14 mouse cellular contexts compared by ENCODE assay signal in genomic region chr11:113779680-113780041, GRCm38 (mm10). TPM values are rescaled to one million over a fixed set of nuclear protein-coding genes. Genes with fewer than 3 reads are reported as not detected.
DNase-seq lines count a peak whose midpoint lies in the region; ATAC-seq and TF ChIP-seq lines count a peak whose summit lies in the region.
"Had no signal": no experiment of that assay in that cellular context is flagged by ENCODE, and none has a peak within 500 bp of the region (broad histone marks: within the 10 kb centered on the region; RNA-seq: fewer than 3 reads in every experiment).

No protein-coding gene starts in this region.

- no peak for TF ChIP-seq EP300 in stomach, postnatal 0 days (optimal IDR thresholded peaks at IDR 0.05)

- H3K9me3 ChIP-seq in forebrain, embryonic 11.5 days (ENCODE audit: control insufficient read depth, low read length) = no peaks in the 10 kb centered on the region
- no peaks in the 10 kb centered on the region for H3K9me3 ChIP-seq in forebrain, postnatal 0 days (ENCODE audit: low read length)
- H3K9me3 ChIP-seq in kidney, embryonic 14.5 days (ENCODE audit: control insufficient read depth, low read length) = no peaks in the 10 kb centered on the region
- no peaks in the 10 kb centered on the region for H3K9me3 ChIP-seq in stomach, embryonic 14.5 days (ENCODE audit: control insufficient read depth, low read depth, low read length)
- no peaks in the 10 kb centered on the region for H3K9me3 ChIP-seq in stomach, postnatal 0 days (ENCODE audit: control insufficient read depth, low read length)
- H3K9me3 ChIP-seq: neural tube, embryonic 13.5 days had no signal

- H3K27ac ChIP-seq in forebrain, embryonic 11.5 days (ENCODE audit: low read depth, low read length) = no peak overlapping the region
- no peak overlapping the region for H3K27ac ChIP-seq in forebrain, postnatal 0 days (ENCODE audit: low read depth, low read length)
- H3K27ac ChIP-seq in kidney, embryonic 14.5 days (ENCODE audit: low read depth, low read length) = peak overlapping the region; percentile 76; the same call in 1 of the 2 replicates
- H3K27ac ChIP-seq in stomach, embryonic 14.5 days (ENCODE audit: low read length) = peak overlapping the region; percentile 6; the same call in 1 of the 2 replicates
- no peak overlapping the region; the same call in 1 of the 2 replicates for H3K27ac ChIP-seq in stomach, postnatal 0 days (replicated peaks)
- H3K27ac ChIP-seq: macrophage had no signal

- peak overlapping the region; percentile 13 for H3K4me2 ChIP-seq in forebrain, embryonic 11.5 days (ENCODE audit: low read depth, low read length, severe bottlenecking)
- H3K4me2 ChIP-seq in forebrain, postnatal 0 days (ENCODE audit: low read depth) = no peak overlapping the region
- no peak overlapping the region for H3K4me2 ChIP-seq in kidney, embryonic 14.5 days (replicated peaks; ENCODE audit: low read depth, low read length)
- no peak overlapping the region for H3K4me2 ChIP-seq in stomach, embryonic 14.5 days (replicated peaks; ENCODE audit: low read depth, low read length)
- no peak overlapping the region for H3K4me2 ChIP-seq in stomach, postnatal 0 days (replicated peaks; ENCODE audit: low read depth)
- H3K4me2 ChIP-seq: neural tube, embryonic 13.5 days had no signal

- WGBS in forebrain, embryonic 11.5 days = 6% methylated on average over 6 of the region's 6 CpGs
- WGBS in forebrain, postnatal 0 days = 25% methylated on average over 6 of the region's 6 CpGs
- WGBS in kidney, embryonic 14.5 days = 28% methylated on average over 6 of the region's 6 CpGs
- WGBS in stomach, embryonic 14.5 days = 32% methylated on average over 6 of the region's 6 CpGs
- WGBS in stomach, postnatal 0 days = 41% methylated on average over 6 of the region's 6 CpGs

- no peak for DNase-seq in forebrain, embryonic 11.5 days (ENCODE audit: low spot score)
- DNase-seq in forebrain, postnatal 0 days = no peak
- no peak for DNase-seq in kidney, adult 8-10 months
- no peak for DNase-seq in stomach, postnatal 0 days (ENCODE audit: low spot score)
- DNase-seq in ovary, adult 18-20 months (ENCODE audit: low spot score) = no peak
- DNase-seq in cerebellum, postnatal 4 days (ENCODE audit: low spot score in 2 of 2) = no peak
- DNase-seq: adrenal gland, postnatal 36 days; cerebellum, adult 9-10 months; right cerebral cortex, postnatal 4 days had no signal

- H3K27me3 ChIP-seq in forebrain, embryonic 11.5 days (ENCODE audit: control insufficient read depth, insufficient read depth, low read length) = no peaks in the 10 kb centered on the region
- H3K27me3 ChIP-seq in forebrain, postnatal 0 days (ENCODE audit: insufficient read depth, low read length) = no peaks in the 10 kb centered on the region
- H3K27me3 ChIP-seq in kidney, embryonic 14.5 days (ENCODE audit: control insufficient read depth, insufficient read depth, low read length) = no peaks in the 10 kb centered on the region
- no peaks in the 10 kb centered on the region for H3K27me3 ChIP-seq in stomach, embryonic 14.5 days (ENCODE audit: control insufficient read depth, insufficient read depth, low read length)
- no peaks in the 10 kb centered on the region for H3K27me3 ChIP-seq in stomach, postnatal 0 days (ENCODE audit: control insufficient read depth, insufficient read depth, low read length)
- H3K27me3 ChIP-seq: neural tube, embryonic 13.5 days; Patski had no signal

- TF ChIP-seq CTCF in forebrain, postnatal 0 days (IDR thresholded peaks at IDR 0.05; ENCODE audit: low read depth) = no peak
- TF ChIP-seq CTCF in stomach, postnatal 0 days (IDR thresholded peaks at IDR 0.05; ENCODE audit: low read depth) = no peak

- H3K4me1 ChIP-seq in forebrain, embryonic 11.5 days (replicated peaks; ENCODE audit: control insufficient read depth, insufficient read depth, low read length) = peaks cover 15% of the 10 kb centered on the region
- peaks cover 7% of the 10 kb centered on the region; the same call in 1 of the 2 replicates for H3K4me1 ChIP-seq in forebrain, postnatal 0 days (ENCODE audit: insufficient read depth)
- H3K4me1 ChIP-seq in kidney, embryonic 14.5 days (ENCODE audit: control insufficient read depth, insufficient read depth, low read length) = peaks cover 37% of the 10 kb centered on the region
- H3K4me1 ChIP-seq in stomach, embryonic 14.5 days (ENCODE audit: control insufficient read depth, insufficient read depth, low read length) = peaks cover 38% of the 10 kb centered on the region
- peaks cover 9% of the 10 kb centered on the region for H3K4me1 ChIP-seq in stomach, postnatal 0 days (replicated peaks; ENCODE audit: control insufficient read depth, insufficient read depth)

- H3K36me3 ChIP-seq in forebrain, embryonic 11.5 days (ENCODE audit: control insufficient read depth, insufficient read depth, low read length) = no peaks in the 10 kb centered on the region
- H3K36me3 ChIP-seq in forebrain, postnatal 0 days (ENCODE audit: insufficient read depth) = no peaks in the 10 kb centered on the region
- no peaks in the 10 kb centered on the region for H3K36me3 ChIP-seq in kidney, embryonic 14.5 days (ENCODE audit: control insufficient read depth, insufficient read depth, low read length)
- no peaks in the 10 kb centered on the region for H3K36me3 ChIP-seq in stomach, embryonic 14.5 days (ENCODE audit: control insufficient read depth, insufficient read depth, low read length)
- no peaks in the 10 kb centered on the region for H3K36me3 ChIP-seq in stomach, postnatal 0 days (ENCODE audit: control insufficient read depth, insufficient read depth, low read length)
- H3K36me3 ChIP-seq: neural tube, embryonic 13.5 days had no signal

- H3K9ac ChIP-seq in forebrain, embryonic 11.5 days (ENCODE audit: low read length) = no peak overlapping the region
- no peak overlapping the region for H3K9ac ChIP-seq in forebrain, postnatal 0 days
- no peak overlapping the region for H3K9ac ChIP-seq in kidney, embryonic 14.5 days (ENCODE audit: low read depth, low read length)
- H3K9ac ChIP-seq in stomach, embryonic 14.5 days (replicated peaks; ENCODE audit: low read depth, low read length) = no peak overlapping the region
- no peak overlapping the region for H3K9ac ChIP-seq in stomach, postnatal 0 days (ENCODE audit: low read length)
- H3K9ac ChIP-seq: neural tube, embryonic 13.5 days had no signal

- ATAC-seq in forebrain, embryonic 11.5 days (replicated peaks; ENCODE audit: low FRiP score) = no peak
- no peak for ATAC-seq in forebrain, postnatal 0 days
- ATAC-seq in kidney, embryonic 14.5 days (ENCODE audit: low FRiP score, low TSS enrichment) = no peak
- ATAC-seq in stomach, embryonic 14.5 days (ENCODE audit: insufficient number of reproducible peaks, insufficient read depth, low FRiP score, low read depth) = no peak
- no peak for ATAC-seq in stomach, postnatal 0 days (ENCODE audit: low FRiP score, low TSS enrichment)
- ATAC-seq: Patski had no signal

- no peak overlapping the region for H3K4me3 ChIP-seq in forebrain, embryonic 11.5 days (ENCODE audit: low read depth, low read length)
- no peak overlapping the region for H3K4me3 ChIP-seq in forebrain, postnatal 0 days (ENCODE audit: low read depth, low read length)
- no peak overlapping the region for H3K4me3 ChIP-seq in kidney, embryonic 14.5 days (ENCODE audit: low read length)
- H3K4me3 ChIP-seq in stomach, embryonic 14.5 days (ENCODE audit: low read depth, low read length) = no peak overlapping the region
- no peak overlapping the region for H3K4me3 ChIP-seq in stomach, postnatal 0 days (ENCODE audit: low read depth, low read length)
- H3K4me3 ChIP-seq: neural tube, embryonic 13.5 days had no signal

RNA-seq across cellular contexts. Expression of gene Cdc42ep4, which starts 28.0 kb away (rescaled TPM):
- 78.5 and 88.6 TPM in 2 replicates for polyA plus RNA-seq in forebrain, embryonic 11.5 days (2014; fragmentation: Nextera tagmentation; extraction: Ambion mirVana)
- 86.6 and 102 TPM in 2 replicates for total RNA-seq in forebrain, postnatal 0 days (2014; rRNA removed)
- 75.4 and 81.0 TPM in 2 replicates for polyA plus RNA-seq in forebrain, postnatal 0 days (2015; fragmentation: Nextera tagmentation; extraction: Ambion mirVana)
- 36.0 and 45.4 TPM in 2 replicates for polyA plus RNA-seq in kidney, embryonic 14.5 days (2014; fragmentation: Nextera tagmentation; extraction: Ambion mirVana)
- polyA plus RNA-seq in stomach, embryonic 14.5 days (2014; fragmentation: Nextera tagmentation; extraction: Ambion mirVana) = 51.5 and 51.6 TPM in 2 replicates
- 28.9 and 30.6 TPM in 2 replicates for polyA plus RNA-seq in stomach, postnatal 0 days (2015; fragmentation: Nextera tagmentation; extraction: Ambion mirVana)

Comparison
In these comparisons a context has a peak if more than half of its experiments do, and no peak if none do; other contexts are left out.
1. H3K27ac ChIP-seq: peak in kidney, embryonic 14.5 days (single experiment) and stomach, embryonic 14.5 days (single experiment); none in forebrain, embryonic 11.5 days (single experiment), forebrain, postnatal 0 days (single experiment) and stomach, postnatal 0 days (single experiment).